Mouse (Mus musculus) intestine, postnatal 0 days (tissue): Measurements from ENCODE around the gene Als2cl. TPM values are rescaled to one million over a fixed set of nuclear protein-coding genes. Genes with fewer than 3 reads are reported as not detected.
A peak's percentile ranks its signal among the peaks of the same experiment; 100 is the strongest.

ENCODE experiments used
- ATAC-seq: fragments of 200-750 bp; cut with Nextera tagmentation; 2 replicates; pipeline ENCODE4 v1.8.0; 2017; ENCODE audit warnings: mild to moderate bottlenecking, moderate TSS enrichment, moderate library complexity
- H3K27ac ChIP-seq: fragments of 300-500 bp; sonication (generic); 2 replicates; pipeline ENCODE4 v1.5.1; 2014; ENCODE audit warnings: mild to moderate bottlenecking, low read depth, low read length, moderate library complexity
- H3K27me3 ChIP-seq: fragments of 300-500 bp; sonication (generic); replicated peaks from 2 replicates; pipeline ENCODE4 v1.6.1; 2014; ENCODE audit warnings: low read length, mixed read lengths; ENCODE audit not compliant: control insufficient read depth, insufficient read depth
- H3K36me3 ChIP-seq: fragments of 300-500 bp; sonication (generic); 2 replicates; pipeline ENCODE4 v1.6.1; 2014; ENCODE audit warnings: mild to moderate bottlenecking, moderate library complexity; ENCODE audit not compliant: control insufficient read depth, insufficient read depth
- H3K4me1 ChIP-seq: fragments of 300-500 bp; sonication (generic); replicated peaks from 2 replicates; pipeline ENCODE4 v1.6.1; 2014; ENCODE audit warnings: antibody characterized with exemption, low read length, mixed read lengths; ENCODE audit not compliant: control insufficient read depth, insufficient read depth
- H3K4me2 ChIP-seq: fragments of 300-500 bp; sonication (generic); replicated peaks from 2 replicates; pipeline ENCODE4 v1.6.1; 2014; ENCODE audit warnings: low read depth, mild to moderate bottlenecking, moderate library complexity
- H3K4me3 ChIP-seq: fragments of 300-500 bp; sonication (generic); 2 replicates; pipeline ENCODE4 v1.5.1; 2014; ENCODE audit warnings: low read depth, low read length
- H3K9ac ChIP-seq: fragments of 300-500 bp; sonication (generic); 2 replicates; pipeline ENCODE4 v1.6.1; 2014; ENCODE audit warnings: mild to moderate bottlenecking, low read depth, low read length
- H3K9me3 ChIP-seq: fragments of 300-500 bp; sonication (generic); 2 replicates; pipeline ENCODE4 v1.6.1; 2016; ENCODE audit warnings: mixed run types; ENCODE audit not compliant: control insufficient read depth
- CTCF ChIP-seq: sonication (generic); IDR thresholded peaks from 2 replicates; pipeline ENCODE4 v1.5.1; 2016; ENCODE audit warnings: low read depth, mild to moderate bottlenecking, control low read depth, antibody characterized with exemption, moderate library complexity
- WGBS: fragments of 180-500 bp; shearing (Covaris S2); extraction: QIAGEN DNeasy Blood & Tissue Kit; methylation state at CpG from one replicate; pipeline ENCODE4 v1.1.7; 2014; 5-methylcytosine and 5-hydroxymethylcytosine counted together
- polyA plus RNA-seq: library from polyadenylated mRNA; unstranded; fragments of >200 nt; fragmentation: Nextera tagmentation; extraction: Ambion mirVana; gene quantifications from 2 replicates; pipeline ENCODE4 v1.2.1, GENCODE M21; 2015

The Als2cl gene
- polyA plus RNA-seq, 1 experiment from 2014 or later = 7.6 TPM

DNA sequence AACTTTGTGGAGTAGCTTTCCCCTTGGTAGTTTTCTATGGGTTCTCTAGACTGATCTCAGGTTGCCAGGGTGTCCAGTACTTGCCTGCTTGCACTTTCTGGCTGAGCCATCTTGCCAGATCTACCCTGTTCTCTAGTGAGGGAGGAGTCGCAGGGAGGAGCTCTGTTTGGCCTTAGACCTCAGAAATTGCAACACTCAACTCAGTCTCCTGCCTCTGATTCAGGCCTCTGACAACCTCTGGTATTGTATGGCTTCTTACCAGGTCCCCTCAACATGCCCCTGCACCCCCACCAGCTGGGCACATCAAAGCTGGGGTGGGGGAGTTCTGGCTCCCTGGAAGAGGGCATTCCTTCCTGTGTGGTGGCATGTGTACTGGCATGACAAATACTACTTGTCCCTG lies 2.3 kb upstream of the Als2cl start:
- no peak overlapping the region for H3K4me3 ChIP-seq
- peaks cover 14% of the 10 kb centered on the region for H3K4me1 ChIP-seq
- 35% methylated on average over 1 of the region's 1 CpGs for WGBS
- no peaks in the 10 kb centered on the region for H3K36me3 ChIP-seq
- H3K9me3 ChIP-seq = no peaks in the 10 kb centered on the region
- 0 out of 2 replicates have a peak, but pooled peaks have one; percentile 4 for ATAC-seq
- no peak for TF ChIP-seq CTCF
- no peak overlapping the region for H3K9ac ChIP-seq
- H3K27me3 ChIP-seq = no peaks in the 10 kb centered on the region
- H3K4me2 ChIP-seq = no peak overlapping the region; the same call in 1 of the 2 replicates
- H3K27ac ChIP-seq = peak overlapping the region; percentile 66

DNA sequence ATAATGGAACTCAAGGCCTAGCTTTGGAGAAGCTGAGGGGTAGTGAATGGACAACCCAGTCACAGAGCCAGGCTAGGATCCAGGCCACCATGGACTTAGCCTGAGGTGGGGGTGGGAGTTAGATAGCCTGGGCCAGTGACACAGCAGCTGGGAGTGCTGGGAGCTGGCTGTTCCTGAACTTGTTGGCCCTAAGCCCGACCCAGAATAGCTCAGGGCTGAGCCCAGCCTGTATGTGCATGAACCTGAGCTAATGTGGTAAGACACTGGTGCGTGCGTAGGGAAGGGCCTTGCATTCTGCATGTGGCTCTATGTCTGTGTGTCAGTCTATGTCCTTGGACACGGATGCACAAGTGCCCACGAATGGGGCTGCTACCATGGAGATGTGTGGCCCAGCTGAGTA lies 1.8 kb upstream of the Als2cl start:
- peak overlapping the region; percentile 66 for H3K27ac ChIP-seq
- no peak for ATAC-seq
- TF ChIP-seq CTCF = no peak
- H3K9me3 ChIP-seq = no peaks in the 10 kb centered on the region
- no peak overlapping the region for H3K4me3 ChIP-seq
- H3K36me3 ChIP-seq = no peaks in the 10 kb centered on the region
- H3K9ac ChIP-seq = no peak overlapping the region
- no peaks in the 10 kb centered on the region for H3K27me3 ChIP-seq
- WGBS = 90% methylated on average over 5 of the region's 5 CpGs
- H3K4me2 ChIP-seq = no peak overlapping the region; the same call in 1 of the 2 replicates
- peaks cover 14% of the 10 kb centered on the region for H3K4me1 ChIP-seq

DNA sequence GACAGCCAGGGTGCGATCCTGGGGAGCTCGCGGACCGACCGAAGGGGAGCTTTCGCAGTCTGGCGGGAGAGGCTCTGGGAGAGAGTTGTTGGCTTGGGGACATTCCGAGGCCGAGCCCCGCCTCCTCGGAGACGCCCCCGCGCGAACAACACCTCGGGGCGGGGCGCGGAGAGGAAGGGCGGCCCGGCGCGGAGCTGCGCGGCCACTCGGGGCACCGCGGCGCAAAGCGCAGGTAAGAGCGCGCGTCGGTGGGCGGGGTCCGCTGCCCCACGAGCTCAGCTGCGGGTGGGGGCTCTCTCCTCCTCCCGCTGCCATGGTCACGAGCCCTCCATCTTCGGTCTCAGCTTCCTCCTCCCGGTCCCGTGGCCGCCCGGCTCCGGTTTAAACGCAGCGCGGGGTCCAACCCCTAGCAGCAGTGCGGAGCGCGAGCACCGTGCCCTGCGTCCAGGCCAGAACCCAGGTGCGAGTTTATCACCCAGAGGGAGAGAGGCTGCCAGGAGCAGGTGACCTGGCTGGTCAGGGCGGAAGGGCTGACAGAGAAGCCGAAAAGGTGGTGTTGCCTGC lies 410 bp downstream of the Als2cl start, which contains the start of gene Tmie:
Tmie (minus strand) TSS at position 116 of the 564 bp plus-strand sequence.
- H3K27me3 ChIP-seq = no peaks in the 10 kb centered on the region
- peak within 1 kb of the TSS; percentile 75 for H3K4me2 ChIP-seq
- peaks cover 5% of the 10 kb centered on the region for H3K4me1 ChIP-seq
- no peaks in the 10 kb centered on the region for H3K9me3 ChIP-seq
- peak; percentile 30 for TF ChIP-seq CTCF
- peaks cover 7% of the 10 kb centered on the region; the same call in 1 of the 2 replicates for H3K36me3 ChIP-seq
- WGBS = under 1% methylated on average over 43 of the region's 57 CpGs
- peak within 1 kb of the TSS; percentile 88 for H3K27ac ChIP-seq
- peak within 1 kb of the TSS; percentile 49 for H3K4me3 ChIP-seq
- H3K9ac ChIP-seq = peak within 1 kb of the TSS; percentile 60
- ATAC-seq = peak; percentile 77

DNA sequence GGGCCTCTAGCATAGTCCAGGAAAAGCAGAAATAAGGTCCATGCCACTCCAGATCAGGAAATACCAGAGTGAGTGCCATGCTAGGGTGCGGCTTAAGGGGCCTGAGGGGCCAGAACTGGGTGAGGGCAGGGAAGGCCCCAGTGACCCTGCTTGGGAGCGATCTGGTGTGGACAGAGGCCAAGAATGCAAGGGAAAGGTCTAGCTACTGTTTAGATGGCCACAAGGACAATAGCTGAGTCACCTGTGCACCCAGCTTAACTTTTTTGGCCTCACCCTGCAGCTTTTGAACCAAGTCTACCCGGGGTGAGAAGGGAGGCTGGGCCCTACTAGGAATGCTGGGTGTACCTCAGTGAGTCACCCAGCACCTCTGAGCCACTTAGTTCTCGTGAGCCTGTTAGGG lies 1.1 kb downstream of the Als2cl start:
- H3K27ac ChIP-seq = peak overlapping the region; percentile 88
- no peaks in the 10 kb centered on the region for H3K9me3 ChIP-seq
- H3K9ac ChIP-seq = peak overlapping the region; percentile 60; the same call in 1 of the 2 replicates
- peaks cover 5% of the 10 kb centered on the region for H3K4me1 ChIP-seq
- H3K4me3 ChIP-seq = peak overlapping the region; percentile 49
- peaks cover 11% of the 10 kb centered on the region; the same call in 1 of the 2 replicates for H3K36me3 ChIP-seq
- H3K27me3 ChIP-seq = no peaks in the 10 kb centered on the region
- H3K4me2 ChIP-seq = peak overlapping the region; percentile 75
- ATAC-seq = peak; percentile 43
- TF ChIP-seq CTCF = no peak
- WGBS = 31% methylated on average over 4 of the region's 4 CpGs

DNA sequence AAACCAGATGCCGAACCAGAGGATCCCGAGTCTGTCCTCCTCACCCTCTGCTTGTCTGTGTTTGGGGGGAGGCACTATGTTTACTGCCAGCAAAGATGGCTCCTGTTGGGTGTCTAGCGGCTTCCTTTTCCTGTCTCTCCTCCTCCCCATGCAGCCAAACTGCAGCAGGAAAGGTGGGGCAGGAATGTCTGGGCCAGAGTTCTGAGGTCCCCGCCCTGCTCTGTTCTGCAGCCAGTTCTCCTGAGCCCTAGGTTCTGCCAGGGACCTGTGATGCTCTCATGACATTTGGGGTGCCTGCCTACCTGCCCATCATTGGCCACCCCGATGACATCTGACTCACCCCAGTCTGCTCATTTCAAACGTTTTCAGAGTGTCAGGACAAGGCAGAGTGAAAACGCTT lies 2.3 kb downstream of the Als2cl start:
- WGBS = 72% methylated on average over 7 of the region's 7 CpGs
- Histone ChIP-seq H3K9me3 (no peaks in the 10 kb centered on the region), H3K4me2 (peak overlapping the region; percentile 75), H3K27me3 (no peaks in the 10 kb centered on the region), H3K4me3 (no peak overlapping the region), H3K9ac (0 out of 2 replicates have a peak overlapping the region, but pooled peaks have one; percentile 2), H3K27ac (no peak overlapping the region), H3K4me1 (peaks cover 5% of the 10 kb centered on the region), H3K36me3 (peaks cover 16% of the 10 kb centered on the region; the same call in 1 of the 2 replicates)
- TF ChIP-seq CTCF = no peak
- ATAC-seq = no peak

DNA sequence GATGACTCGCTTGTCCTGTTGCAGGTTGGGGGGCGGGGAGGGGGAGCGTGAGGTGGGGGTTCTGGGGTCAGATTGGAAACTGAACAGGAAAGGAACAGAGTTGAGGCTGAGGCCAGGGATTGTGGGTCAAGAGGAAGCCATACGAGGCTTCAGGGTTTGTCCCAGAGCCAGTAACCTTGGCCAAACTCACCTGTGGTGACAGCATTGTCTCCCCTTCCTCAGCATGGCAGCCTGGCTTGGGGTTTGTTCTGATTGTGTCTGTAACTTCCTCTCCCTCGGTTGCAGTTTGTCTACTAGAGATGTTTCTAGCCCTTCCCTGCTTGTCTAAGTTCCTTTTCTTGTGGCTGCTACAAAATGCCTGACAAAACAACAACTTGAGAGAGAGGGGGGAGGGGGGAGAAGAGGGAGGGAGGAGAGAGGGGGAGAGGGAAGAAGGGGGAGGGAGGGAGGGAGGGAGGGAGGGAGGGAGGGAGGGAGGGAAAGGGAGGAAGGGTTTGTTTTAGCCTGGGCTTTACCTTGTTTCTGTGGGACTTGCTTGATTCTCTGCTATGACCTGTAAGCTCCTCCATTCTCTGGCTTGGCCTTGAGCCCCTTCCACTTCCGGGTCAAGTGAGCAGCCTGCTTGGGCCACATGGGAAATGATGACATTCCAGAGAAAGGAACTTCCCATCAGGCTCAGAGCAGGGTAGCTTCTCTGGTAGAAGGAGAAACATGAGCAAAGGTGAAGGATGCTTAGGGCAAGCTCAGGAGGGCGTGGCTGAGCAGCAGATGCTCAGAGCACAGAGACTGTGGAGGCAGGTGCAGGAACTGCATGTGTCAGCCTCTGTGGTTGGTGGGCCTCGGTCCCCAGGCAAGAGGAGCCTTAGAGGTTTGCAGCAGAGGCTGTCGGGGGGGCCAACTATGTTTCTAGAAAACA lies 8.0 kb downstream of the Als2cl start:
- Histone ChIP-seq H3K9me3 (no peaks in the 10 kb centered on the region), H3K4me1 (peaks cover 3% of the 10 kb centered on the region; the same call in 1 of the 2 replicates), H3K27ac (no peak overlapping the region), H3K36me3 (peaks cover 37% of the 10 kb centered on the region; the same call in 1 of the 2 replicates), H3K27me3 (no peaks in the 10 kb centered on the region), H3K9ac (no peak overlapping the region), H3K4me2 (no peak overlapping the region), H3K4me3 (no peak overlapping the region)
- no peak for ATAC-seq
- TF ChIP-seq CTCF = no peak
- 69% methylated on average over 9 of the region's 9 CpGs for WGBS
